Mouse (Mus musculus) cerebellum, postnatal 4 days (tissue): ENCODE data around the gene Sp2.

ENCODE experiments used
- DNase-seq, 2 experiments: peaks; one replicate each; pipeline ENCODE4 v3.0.0; 2022; ENCODE audit warnings: low spot score in 2 of 2, mixed read lengths in 1 of 2

The Sp2 gene

DNA sequence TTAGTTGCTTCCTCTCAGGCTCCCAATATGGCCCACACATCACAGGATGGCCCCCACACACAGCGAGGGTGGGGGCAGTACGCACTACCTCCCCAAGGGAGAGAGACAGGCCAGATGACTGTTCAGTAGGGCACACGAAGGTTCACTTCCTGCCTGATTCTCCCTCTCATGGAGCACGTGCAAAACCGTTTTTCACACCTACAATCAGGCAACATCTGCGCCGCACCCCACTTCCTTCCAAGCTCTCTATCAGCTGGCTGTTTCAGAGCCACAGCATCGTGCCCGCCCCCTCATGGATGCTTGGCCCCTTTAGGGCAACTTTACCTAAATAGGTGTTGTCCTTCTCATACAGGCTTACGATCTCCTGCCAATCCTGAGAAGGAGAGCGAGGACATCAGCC, 70.1 kb downstream of the Sp2 start:
- DNase-seq, result no peak

DNA sequence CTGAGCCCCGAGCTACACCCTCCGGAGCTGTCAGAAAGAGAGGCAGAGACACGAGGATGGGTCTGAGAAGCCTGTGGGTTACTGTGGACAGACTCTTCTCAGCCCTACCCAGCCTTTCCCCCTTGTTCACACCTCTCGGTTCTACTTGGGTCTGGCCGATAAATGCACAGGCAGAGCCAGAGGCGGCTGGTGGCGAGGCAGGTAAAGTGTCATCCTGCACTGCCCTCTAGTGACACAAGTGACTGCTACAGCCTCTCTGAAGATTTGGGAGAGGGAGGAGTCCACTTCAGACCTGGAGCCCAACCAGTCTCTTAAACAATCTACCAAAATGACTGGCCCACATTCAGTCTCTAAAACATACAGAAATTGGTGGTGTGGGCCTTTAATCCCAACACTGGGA, 72.8 kb downstream of the Sp2 start:
- peak; percentile 68 to 85 for DNase-seq

DNA sequence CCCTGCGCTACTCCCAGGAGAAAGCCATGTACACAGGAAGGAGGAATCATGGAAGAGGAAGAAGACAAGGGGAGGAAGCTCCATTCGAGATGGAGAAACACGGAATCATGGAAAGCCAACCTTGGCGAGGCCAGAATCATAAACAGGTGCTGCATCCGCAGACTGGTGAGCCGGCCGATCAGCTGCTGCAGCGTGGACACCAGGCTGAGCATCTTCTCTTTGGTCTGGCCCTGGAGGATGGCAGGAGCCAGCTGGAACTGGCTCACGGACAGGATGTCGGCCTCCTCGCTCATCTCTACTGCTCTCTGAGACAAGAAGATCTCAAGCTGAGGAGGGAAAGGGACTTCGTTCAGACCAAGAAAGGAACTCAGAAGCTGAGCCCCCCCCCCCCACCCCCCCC, 74.2 kb downstream of the Sp2 start:
- no peak for DNase-seq

DNA sequence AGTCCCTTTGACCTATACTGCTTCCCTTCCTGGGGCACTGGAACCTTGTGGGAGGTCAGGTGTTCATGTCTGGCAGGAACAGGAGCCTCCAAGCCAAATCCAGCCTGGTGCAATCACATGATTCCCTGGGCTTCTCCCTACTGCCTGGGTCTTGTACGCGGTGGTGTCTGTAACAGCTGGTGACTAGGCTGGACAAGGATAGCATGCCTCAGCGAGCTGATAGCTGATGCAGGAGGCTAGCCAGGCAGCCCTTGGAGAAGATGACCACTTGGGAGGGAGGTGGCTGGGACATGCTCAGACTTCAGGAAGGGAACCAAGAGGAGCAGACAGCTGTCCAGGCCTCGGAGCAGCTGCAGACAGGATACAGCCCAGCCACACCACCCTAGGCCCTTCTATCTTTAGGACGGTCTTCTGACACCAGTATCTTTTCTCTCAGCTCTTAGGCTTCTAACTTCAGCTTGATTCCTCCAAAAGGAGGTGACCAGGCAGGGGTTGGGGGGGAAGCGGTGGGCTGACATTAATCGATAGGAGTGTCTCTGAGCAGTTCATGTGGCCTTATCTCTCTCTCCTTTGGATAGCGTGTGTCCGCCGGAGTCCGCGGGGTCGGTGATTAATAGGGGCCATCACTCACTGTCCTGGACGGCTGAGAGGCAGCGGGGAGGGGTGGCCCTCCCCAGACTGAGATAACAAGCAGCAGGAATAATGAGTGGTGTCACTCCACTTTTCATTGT, 76.2 kb downstream of the Sp2 start:
- DNase-seq, result peak in 1 of 2 experiments; percentile 41
